Mouse (Mus musculus): ENCODE measurements at regions not wholly inside any gene's neighbourhood (a gene's known extent, or its start where the extent isn't known, plus 50 kb on each side); places are given as distances from the start of the nearest gene placed in this dataset.

GRCm38 (mm10) chr10:119014731-119015130 lies 144.7 kb upstream of the Dyrk2 start:
- DNase-seq, result no peak

GRCm38 (mm10) chr10:119013758-119014157 lies 143.7 kb upstream of the Dyrk2 start:
- no peak for DNase-seq

GRCm38 (mm10) chr10:119011511-119011910 lies 141.5 kb upstream of the Dyrk2 start:
- DNase-seq, result no peak

- peak; percentile 38 to 55 for DNase-seq
Observed at GRCm38 (mm10) chr10:119010884-119011283, 140.9 kb upstream of the Dyrk2 start.

DNA sequence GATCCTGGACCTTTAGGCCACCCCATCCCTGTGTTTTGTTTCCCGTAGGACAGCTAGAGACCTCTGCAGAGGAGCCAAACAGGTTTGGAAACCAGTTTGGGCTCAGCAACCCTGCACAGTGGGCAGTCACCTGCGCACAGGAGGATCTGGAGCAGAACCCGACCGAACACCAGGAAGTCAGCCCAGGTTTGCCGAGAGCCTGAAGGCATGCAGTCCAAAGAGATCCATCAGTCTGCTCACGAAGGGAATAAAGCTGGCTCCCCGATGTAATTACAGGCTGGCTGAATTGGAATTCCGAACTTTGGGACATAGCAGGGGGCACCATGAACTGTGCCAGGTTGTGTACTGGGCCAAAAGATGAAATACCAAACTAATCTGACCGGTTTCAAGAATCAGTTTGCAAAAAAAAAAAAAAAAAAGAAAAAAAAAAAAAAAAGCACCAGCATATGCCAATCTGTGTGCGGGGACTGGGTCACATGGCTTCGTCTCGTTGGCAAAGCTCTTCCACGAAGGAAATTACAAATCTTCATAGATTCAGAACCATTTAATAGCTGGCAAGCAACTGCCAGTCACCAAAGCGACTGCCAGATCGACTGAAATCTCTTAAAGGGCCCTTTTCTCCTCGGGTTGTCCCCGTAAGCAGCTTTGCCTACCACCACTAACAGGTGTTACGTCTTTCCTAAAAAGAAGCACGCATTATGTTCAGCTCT lies 137.0 kb upstream of the Dyrk2 start:
- DNase-seq, result peak in 1 of 2 experiments; percentile 24

DNA sequence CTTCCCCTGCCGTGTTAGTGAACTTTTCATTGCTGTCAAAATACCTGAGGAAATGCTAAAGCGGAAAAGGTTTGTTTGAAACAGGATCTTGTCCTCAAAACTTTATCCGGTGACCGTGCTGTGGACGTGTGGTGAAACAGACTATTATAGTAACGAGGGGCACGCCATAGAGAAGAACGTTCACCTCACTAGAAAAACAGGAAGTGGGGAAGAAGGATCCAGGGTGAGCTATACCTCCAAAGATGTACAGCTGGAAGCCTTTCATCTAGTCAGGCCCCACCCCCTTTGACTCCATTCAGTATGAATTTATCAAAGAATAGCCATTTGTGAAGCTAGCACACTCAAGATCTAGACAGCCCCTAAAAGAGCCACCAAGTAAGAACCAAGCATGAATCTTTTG lies 135.5 kb upstream of the Dyrk2 start:
- no peak for DNase-seq

DNA sequence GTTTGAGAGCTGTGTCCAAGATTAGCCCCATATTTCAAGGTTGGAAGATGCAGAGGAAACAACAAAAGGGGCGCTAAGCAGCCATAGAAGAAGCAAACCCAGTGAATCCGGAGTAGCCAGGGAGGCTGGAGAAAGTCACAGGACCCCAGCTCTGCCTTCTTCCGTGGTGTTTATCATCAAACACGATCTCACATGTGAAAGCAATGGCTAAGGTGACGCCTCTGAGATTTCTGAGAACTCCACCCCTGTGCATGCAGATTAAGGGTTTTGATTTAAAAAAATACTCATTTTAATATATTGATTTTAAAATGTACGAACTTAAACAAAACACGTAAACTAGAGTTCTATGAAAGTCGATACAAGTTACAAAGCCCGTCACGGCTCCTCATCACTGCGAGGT lies 134.4 kb upstream of the Dyrk2 start:
- no peak for DNase-seq

DNA sequence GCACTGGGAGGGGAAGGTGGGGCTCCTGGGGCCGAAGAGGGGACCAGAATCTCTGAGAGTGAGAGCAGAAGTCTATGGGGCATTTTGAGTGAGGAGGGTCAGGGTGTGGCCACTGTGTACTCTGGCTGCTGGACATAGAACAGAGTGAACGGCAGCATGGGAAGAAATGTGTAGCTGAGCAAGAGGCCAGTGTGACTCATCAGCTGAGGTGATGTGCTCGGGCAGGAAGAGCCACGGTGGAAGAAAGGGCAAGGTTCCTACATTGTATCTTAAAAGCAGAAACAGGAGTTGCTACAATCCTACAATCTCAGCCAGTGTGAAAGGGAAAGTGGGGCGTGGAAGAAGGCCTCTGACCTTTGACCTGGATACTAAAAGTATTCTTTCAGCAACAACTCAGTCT lies 133.8 kb upstream of the Dyrk2 start:
- DNase-seq, result no peak

DNA sequence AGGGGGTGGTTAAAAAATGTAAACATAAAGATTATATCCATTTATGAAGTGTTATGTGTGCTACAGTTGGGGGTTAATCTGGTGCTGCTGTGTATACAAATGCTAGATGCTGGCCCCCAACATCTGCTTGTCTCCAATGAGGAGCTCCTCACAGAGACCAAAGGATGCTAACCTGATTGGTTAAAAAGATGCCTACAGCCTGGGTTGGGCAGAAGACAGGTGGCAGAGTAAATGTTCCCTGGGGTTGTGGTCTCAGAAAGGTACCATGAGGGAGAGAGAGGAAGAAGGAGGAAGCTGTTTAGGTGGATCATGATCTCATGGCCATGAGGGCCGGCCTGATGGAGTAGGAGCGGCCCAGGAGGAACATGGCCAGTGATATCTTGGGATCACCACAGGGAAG lies 133.0 kb upstream of the Dyrk2 start:
- no peak for DNase-seq

- no peak for DNase-seq
Observed at GRCm38 (mm10) chr10:119001895-119002294, 131.9 kb upstream of the Dyrk2 start.

DNA sequence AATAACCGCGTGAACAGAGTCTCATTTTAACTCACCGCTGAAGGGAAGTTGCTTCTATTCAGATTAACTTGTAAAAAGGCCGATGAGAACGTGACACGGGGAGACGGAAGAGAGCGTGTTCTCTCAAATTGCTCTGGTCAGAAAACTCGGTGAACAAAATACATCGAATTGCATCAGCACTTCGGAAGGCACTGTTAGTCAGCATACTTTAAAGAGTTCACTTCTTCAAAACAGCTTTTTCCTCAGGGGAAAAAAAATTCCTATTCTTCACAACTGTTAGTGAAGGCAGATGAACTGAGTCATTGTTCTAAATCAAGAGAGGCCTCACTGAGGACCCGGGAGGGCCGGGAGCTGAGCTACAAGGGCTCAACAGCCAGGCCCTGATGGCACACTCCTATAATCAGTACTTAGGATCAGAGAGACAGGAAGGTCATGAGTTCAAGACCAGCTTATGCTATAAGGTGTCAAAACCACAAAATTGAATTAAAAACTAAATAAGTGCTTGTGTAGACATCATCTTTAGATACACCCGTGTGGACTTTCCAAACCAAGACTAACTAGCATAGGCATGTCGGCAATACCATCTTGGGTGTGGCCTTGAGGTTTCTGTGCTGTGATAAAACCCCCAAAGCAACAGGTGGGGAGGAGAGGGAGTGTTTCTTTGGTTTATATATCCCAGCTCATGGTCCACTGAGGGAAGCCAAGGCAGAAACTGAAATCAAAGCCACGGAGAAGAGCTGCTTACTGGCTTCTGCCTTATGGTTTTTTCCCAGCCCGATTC lies 131.2 kb upstream of the Dyrk2 start:
- DNase-seq, result no peak

DNA sequence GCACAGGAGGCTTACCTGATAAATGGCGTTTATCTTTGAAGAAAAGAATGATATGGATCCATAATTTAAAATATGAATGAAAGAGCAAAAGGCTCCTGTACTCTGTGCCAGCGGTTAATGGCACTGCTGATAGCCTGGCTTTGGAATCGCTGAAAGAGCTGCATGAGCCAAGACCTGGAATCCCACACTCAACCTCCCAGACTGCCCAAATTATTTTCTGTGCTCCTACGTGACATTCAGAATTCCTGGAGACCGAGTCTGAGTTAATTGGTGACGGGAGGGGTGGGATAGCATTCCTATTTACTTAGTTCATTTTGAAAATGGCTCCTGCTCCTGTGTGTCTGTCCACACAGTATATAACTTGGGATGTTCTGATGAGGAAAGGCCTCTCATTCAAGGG lies 129.0 kb upstream of the Dyrk2 start:
- no peak for DNase-seq

- DNase-seq, result no peak
Observed at GRCm38 (mm10) chr10:118997034-118997433, 127.0 kb upstream of the Dyrk2 start.

- no peak for DNase-seq
Observed at GRCm38 (mm10) chr10:118993819-118994574, 124.0 kb upstream of the Dyrk2 start.

GRCm38 (mm10) chr10:118991213-118991612 lies 121.2 kb upstream of the Dyrk2 start:
- no peak for DNase-seq

DNA sequence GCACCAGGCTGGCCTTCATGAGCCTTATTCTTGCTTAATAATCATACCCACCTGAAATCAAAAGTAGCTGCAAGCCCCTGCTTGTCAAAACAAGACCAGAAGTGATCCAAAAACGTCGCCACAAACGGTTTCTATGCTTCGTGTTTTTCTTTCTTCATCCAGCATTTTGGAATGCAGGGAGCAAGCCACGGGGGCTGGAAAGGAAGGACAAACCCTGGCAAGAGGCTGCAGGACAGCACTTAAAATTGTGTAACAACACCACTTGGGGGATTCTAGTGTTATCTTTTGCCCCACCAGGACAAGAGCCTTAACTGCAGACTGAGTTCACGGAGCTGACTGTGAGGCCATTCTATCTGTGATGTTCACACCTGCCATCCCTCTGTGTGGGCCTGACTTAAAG lies 120.5 kb upstream of the Dyrk2 start:
- no peak for DNase-seq

DNA sequence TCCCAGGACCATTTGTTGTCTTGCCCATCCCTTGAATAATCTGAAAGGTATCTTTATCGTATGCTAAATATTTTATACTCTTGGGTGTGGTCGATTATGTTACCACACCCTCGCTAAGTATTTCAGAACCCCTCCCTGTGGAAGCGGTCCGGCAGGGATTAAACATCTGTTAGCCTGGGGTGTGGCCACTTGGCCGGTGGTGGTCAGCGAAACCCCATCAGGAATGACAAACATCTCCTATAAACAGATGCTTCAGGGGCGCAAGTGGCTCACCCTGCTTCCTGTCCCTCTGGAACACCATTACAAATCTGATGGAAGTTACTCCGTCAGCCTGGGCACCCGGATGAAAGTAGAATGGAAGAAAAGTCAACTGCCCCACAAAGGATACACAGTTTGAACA lies 119.8 kb upstream of the Dyrk2 start:
- DNase-seq, result no peak

- DNase-seq, result no peak
Observed at GRCm38 (mm10) chr10:118988249-118988648, 118.2 kb upstream of the Dyrk2 start.

- DNase-seq, result no peak
Observed at GRCm38 (mm10) chr10:118984580-118984979, 114.6 kb upstream of the Dyrk2 start.

DNA sequence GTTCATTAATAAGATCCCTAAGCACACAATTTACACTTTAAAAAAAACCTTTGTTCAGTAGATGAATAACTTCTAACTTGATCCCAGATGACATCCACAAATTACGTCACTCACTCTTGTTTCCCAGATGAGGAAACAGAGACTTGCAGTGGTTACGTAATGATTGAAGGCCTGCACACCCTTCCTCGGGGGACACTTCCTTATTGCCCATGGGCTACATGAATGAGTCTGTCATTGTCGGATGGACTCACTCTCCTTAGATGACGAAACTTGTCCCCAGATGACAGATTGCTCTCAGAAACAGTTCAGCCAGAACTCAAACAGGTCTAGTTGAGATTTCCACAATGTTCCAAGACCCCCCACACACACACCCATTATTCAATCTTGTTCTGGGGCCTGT lies 111.4 kb upstream of the Dyrk2 start:
- no peak for DNase-seq

GRCm38 (mm10) chr10:118979339-118979738 lies 109.3 kb upstream of the Dyrk2 start:
- peak in 1 of 2 experiments; percentile 18 for DNase-seq

DNA sequence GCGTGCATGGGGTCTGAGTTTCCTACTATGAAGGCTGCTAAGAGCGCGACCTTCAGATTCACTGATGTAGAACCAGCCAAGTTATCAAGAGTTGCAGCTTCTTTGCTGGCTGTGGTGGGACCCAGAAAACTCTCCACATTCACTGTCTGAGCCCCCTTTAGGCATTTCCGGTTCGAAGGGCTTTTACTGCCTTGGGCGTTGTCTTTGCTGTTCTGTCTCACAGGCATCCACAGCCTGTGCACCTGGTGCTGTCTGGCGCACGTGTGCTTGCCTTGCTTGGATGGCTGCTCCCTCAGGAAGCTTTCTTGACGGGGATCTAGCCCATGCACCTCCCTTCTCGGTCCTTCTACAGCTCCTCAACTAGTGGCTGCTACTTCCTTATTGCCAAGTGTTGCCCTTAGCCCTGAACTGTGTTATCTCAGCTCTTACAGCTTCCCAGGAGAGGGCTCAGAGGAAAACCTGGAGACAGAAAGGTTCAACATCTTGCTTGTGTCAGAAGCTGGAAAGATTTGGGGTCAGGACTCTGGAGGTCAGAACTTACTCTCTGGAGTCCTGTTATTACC lies 108.3 kb upstream of the Dyrk2 start:
- DNase-seq, result no peak

- DNase-seq, result no peak
Observed at GRCm38 (mm10) chr10:118976447-118976846, 106.4 kb upstream of the Dyrk2 start.
